Mouse (Mus musculus) MEL (cell line): ENCODE results near the gene Foxn1. TPM values are rescaled to one million over a fixed set of nuclear protein-coding genes. Genes with fewer than 3 reads are reported as not detected.
A peak's percentile ranks its signal among the peaks of the same experiment; 100 is the strongest.

Source experiments
- DNase-seq: peaks from one replicate; pipeline ENCODE4 v3.0.0; 2011; ENCODE audit warnings: low read depth, low spot score
- H3K27ac ChIP-seq: 2 replicates; pipeline ENCODE4 v1.5.1; 2012; ENCODE audit warnings: low read depth, mild to moderate bottlenecking, control low read depth, low read length, moderate library complexity; ENCODE audit not compliant: control insufficient read depth
- H3K27me3 ChIP-seq, 2 experiments: fragments of 150-350 bp in 1 of 2; sonication (generic) in 1 of 2; 2 replicates each; pipeline ENCODE4 v1.6.1; 2012; ENCODE audit warnings: low read length in 2 of 2, mild to moderate bottlenecking in 2 of 2, improper control_type of control experiment in 1 of 2, moderate library complexity in 1 of 2; ENCODE audit not compliant: insufficient read depth in 2 of 2, control insufficient read depth in 1 of 2
- H3K36me3 ChIP-seq, 2 experiments: 2 replicates each; pipeline ENCODE4 v1.6.1; 2012 to 2014; ENCODE audit warnings: low read length in 2 of 2, improper control_type of control experiment in 1 of 2, inconsistent platforms in 1 of 2, mild to moderate bottlenecking in 1 of 2; ENCODE audit not compliant: insufficient read depth in 2 of 2, control insufficient read depth in 1 of 2
- H3K4me1 ChIP-seq, 2 experiments: fragments of 150-350 bp in 1 of 2; sonication (generic) in 1 of 2; 2 replicates each; pipeline ENCODE4 v1.6.1; 2012; ENCODE audit warnings: low read length in 2 of 2, improper control_type of control experiment in 1 of 2, mild to moderate bottlenecking in 1 of 2; ENCODE audit not compliant: insufficient read depth in 2 of 2, control insufficient read depth in 1 of 2
- H3K4me3 ChIP-seq, 2 experiments: fragments of 150-350 bp in 1 of 2; sonication (generic) in 1 of 2; 2 replicates each; pipeline ENCODE4 v1.5.1; 2012; ENCODE audit warnings: low read depth in 2 of 2, low read length in 2 of 2, mild to moderate bottlenecking in 2 of 2, moderate library complexity in 2 of 2, control low read depth in 1 of 2, improper control_type of control experiment in 1 of 2; ENCODE audit not compliant: control insufficient read depth in 1 of 2, insufficient read depth in 1 of 2
- H3K79me2 ChIP-seq: 2 replicates; pipeline ENCODE4 v1.6.1; 2012; ENCODE audit warnings: mild to moderate bottlenecking, low read length, moderate library complexity; ENCODE audit not compliant: control insufficient read depth, poor library complexity, insufficient read depth
- H3K9ac ChIP-seq: 2 replicates; pipeline ENCODE4 v1.6.1; 2012; ENCODE audit warnings: low read depth, mild to moderate bottlenecking, control low read depth, low read length, moderate library complexity; ENCODE audit not compliant: control insufficient read depth, poor library complexity, severe bottlenecking
- H3K9me3 ChIP-seq: fragments of 150-350 bp; sonication (generic); replicated peaks from 2 replicates; pipeline ENCODE4 v1.6.1; 2012; ENCODE audit warnings: mild to moderate bottlenecking, low read length, improper control_type of control experiment, moderate library complexity; ENCODE audit not compliant: insufficient read depth
- BHLHE40 ChIP-seq: IDR thresholded peaks from 2 replicates; pipeline ENCODE4 v1.6.1; 2012; ENCODE audit warnings: low read depth, mild to moderate bottlenecking, inconsistent platforms, low read length, improper control_type of control experiment, borderline replicate concordance
- CHD2 ChIP-seq: IDR thresholded peaks from 2 replicates; pipeline ENCODE4 v1.6.1; 2011; ENCODE audit warnings: low read length, improper control_type of control experiment
- CTCF ChIP-seq, 3 experiments: IDR thresholded peaks in 2 of 3; conservative IDR thresholded peaks in 1 of 3; 2 replicates each; pipeline ENCODE4 v1.5.1; 2011 to 2012; ENCODE audit warnings: low read length in 3 of 3, low read depth in 2 of 3, mild to moderate bottlenecking in 2 of 3, improper control_type of control experiment in 1 of 3, inconsistent platforms in 1 of 3, mixed read lengths in 1 of 3, moderate library complexity in 1 of 3; ENCODE audit not compliant: control insufficient read depth in 1 of 3, insufficient read depth in 1 of 3, poor library complexity in 1 of 3, severe bottlenecking in 1 of 3
- E2F4 ChIP-seq: IDR thresholded peaks from 2 replicates; pipeline ENCODE4 v1.6.1; 2011; ENCODE audit warnings: low read depth, low read length, improper control_type of control experiment, borderline replicate concordance
- ELF1 ChIP-seq: IDR thresholded peaks from 2 replicates; pipeline ENCODE4 v1.6.1; 2014; ENCODE audit warnings: low read depth, mild to moderate bottlenecking, inconsistent platforms, low read length, improper control_type of control experiment, moderate library complexity
- EP300 ChIP-seq, 2 experiments: IDR thresholded peaks; 2 replicates each; pipeline ENCODE4 v1.6.1; 2011; ENCODE audit warnings: improper control_type of control experiment in 2 of 2, low read length in 2 of 2, low read depth in 1 of 2, mild to moderate bottlenecking in 1 of 2
- ETS1 ChIP-seq: IDR thresholded peaks from 2 replicates; pipeline ENCODE4 v1.6.1; 2012; ENCODE audit warnings: low read depth, mild to moderate bottlenecking, inconsistent platforms, low read length, improper control_type of control experiment, moderate library complexity
- GABPA ChIP-seq: IDR thresholded peaks from 2 replicates; pipeline ENCODE4 v1.6.1; 2012; ENCODE audit warnings: low read depth, mild to moderate bottlenecking, inconsistent platforms, low read length, improper control_type of control experiment, moderate library complexity
- GATA1 ChIP-seq: IDR thresholded peaks from 2 replicates; pipeline ENCODE4 v1.6.1; 2011; ENCODE audit warnings: low read depth, low read length, improper control_type of control experiment
- HCFC1 ChIP-seq: IDR thresholded peaks from 2 replicates; pipeline ENCODE4 v1.6.1; 2012; ENCODE audit warnings: low read depth, mild to moderate bottlenecking, inconsistent platforms, low read length, improper control_type of control experiment, moderate library complexity
- JUND ChIP-seq: IDR thresholded peaks from 2 replicates; pipeline ENCODE4 v1.6.1; 2011; ENCODE audit warnings: low read depth, mild to moderate bottlenecking, improper control_type of control experiment, low read length
- KAT2A ChIP-seq: conservative IDR thresholded peaks from 2 replicates; pipeline ENCODE4 v1.6.1; 2012; ENCODE audit warnings: low read depth, low read length, improper control_type of control experiment, inconsistent platforms
- MAFK ChIP-seq: IDR thresholded peaks from 2 replicates; pipeline ENCODE4 v1.6.1; 2011; ENCODE audit warnings: low read depth, mild to moderate bottlenecking, low read length, improper control_type of control experiment, borderline replicate concordance
- MAX ChIP-seq: IDR thresholded peaks from 2 replicates; pipeline ENCODE4 v1.6.1; 2011; ENCODE audit warnings: low read length, improper control_type of control experiment
- MAZ ChIP-seq: IDR thresholded peaks from 2 replicates; pipeline ENCODE4 v1.6.1; 2012; ENCODE audit warnings: low read depth, mild to moderate bottlenecking, inconsistent platforms, low read length, improper control_type of control experiment
- MEF2A ChIP-seq: IDR thresholded peaks from 2 replicates; pipeline ENCODE4 v1.6.1; 2014; ENCODE audit warnings: low read depth, mild to moderate bottlenecking, inconsistent platforms, low read length, improper control_type of control experiment; ENCODE audit not compliant: poor library complexity, insufficient replicate concordance, severe bottlenecking; ENCODE audit errors: extremely low read depth
- MXI1 ChIP-seq: IDR thresholded peaks from 2 replicates; pipeline ENCODE4 v1.6.1; 2011; ENCODE audit warnings: mild to moderate bottlenecking, low read depth, low read length, improper control_type of control experiment
- MYB ChIP-seq: IDR thresholded peaks from 2 replicates; pipeline ENCODE4 v1.6.1; 2011; ENCODE audit warnings: mild to moderate bottlenecking, low read depth, low read length, improper control_type of control experiment
- MYC ChIP-seq: IDR thresholded peaks from 2 replicates; pipeline ENCODE4 v1.6.1; 2011; ENCODE audit warnings: low read depth, mild to moderate bottlenecking, low read length, improper control_type of control experiment, moderate library complexity
- NELFE ChIP-seq: IDR thresholded peaks from 2 replicates; pipeline ENCODE4 v1.6.1; 2011; ENCODE audit warnings: low read depth, low read length, improper control_type of control experiment
- NRF1 ChIP-seq: IDR thresholded peaks from 2 replicates; pipeline ENCODE4 v1.6.1; 2014; ENCODE audit warnings: low read depth, mild to moderate bottlenecking, inconsistent platforms, low read length, improper control_type of control experiment, moderate library complexity; ENCODE audit not compliant: poor library complexity, insufficient read depth, severe bottlenecking
- POLR2A ChIP-seq, 2 experiments: IDR thresholded peaks; 2 replicates each; pipeline ENCODE4 v1.6.1; 2011 to 2012; ENCODE audit warnings: low read length in 2 of 2, mild to moderate bottlenecking in 2 of 2, control low read depth in 1 of 2, improper control_type of control experiment in 1 of 2, low read depth in 1 of 2, moderate library complexity in 1 of 2; ENCODE audit not compliant: control insufficient read depth in 1 of 2, insufficient read depth in 1 of 2, poor library complexity in 1 of 2
- POLR2AphosphoS2 ChIP-seq: IDR thresholded peaks from 2 replicates; pipeline ENCODE4 v1.6.1; 2011; ENCODE audit warnings: low read length, improper control_type of control experiment
- RAD21 ChIP-seq: IDR thresholded peaks from 2 replicates; pipeline ENCODE4 v1.6.1; 2011; ENCODE audit warnings: mild to moderate bottlenecking, low read depth, low read length, improper control_type of control experiment
- RCOR1 ChIP-seq: IDR thresholded peaks from 2 replicates; pipeline ENCODE4 v1.6.1; 2012; ENCODE audit warnings: low read depth, mild to moderate bottlenecking, inconsistent platforms, low read length, improper control_type of control experiment
- SIN3A ChIP-seq: IDR thresholded peaks from 2 replicates; pipeline ENCODE4 v1.6.1; 2012; ENCODE audit warnings: low read length, improper control_type of control experiment, inconsistent platforms
- SMC3 ChIP-seq: IDR thresholded peaks from 2 replicates; pipeline ENCODE4 v1.6.1; 2011; ENCODE audit warnings: low read depth, low read length, improper control_type of control experiment
- TAL1 ChIP-seq: IDR thresholded peaks from 2 replicates; pipeline ENCODE4 v1.6.1; 2012; ENCODE audit warnings: mild to moderate bottlenecking, inconsistent platforms, low read length, moderate library complexity, mixed read lengths
- TBP ChIP-seq: IDR thresholded peaks from 2 replicates; pipeline ENCODE4 v1.8.0; 2011; ENCODE audit warnings: low read depth, low read length, improper control_type of control experiment
- TCF12 ChIP-seq: IDR thresholded peaks from 2 replicates; pipeline ENCODE4 v1.6.1; 2014; ENCODE audit warnings: low read depth, mild to moderate bottlenecking, inconsistent platforms, low read length, improper control_type of control experiment, moderate library complexity
- UBTF ChIP-seq: IDR thresholded peaks from 2 replicates; pipeline ENCODE4 v1.6.1; 2012; ENCODE audit warnings: low read depth, mild to moderate bottlenecking, inconsistent platforms, low read length, improper control_type of control experiment, moderate library complexity, borderline replicate concordance; ENCODE audit not compliant: insufficient read depth
- USF1 ChIP-seq: IDR thresholded peaks from 2 replicates; pipeline ENCODE4 v1.6.1; 2014; ENCODE audit warnings: low read depth, mild to moderate bottlenecking, inconsistent platforms, low read length, improper control_type of control experiment, moderate library complexity
- USF2 ChIP-seq, 2 experiments: IDR thresholded peaks; 2 replicates each; pipeline ENCODE4 v1.6.1; 2011 to 2012; ENCODE audit warnings: improper control_type of control experiment in 2 of 2, low read length in 2 of 2, borderline replicate concordance in 1 of 2, inconsistent platforms in 1 of 2, low read depth in 1 of 2, mild to moderate bottlenecking in 1 of 2; ENCODE audit not compliant: insufficient read depth in 1 of 2
- ZC3H11A ChIP-seq: IDR thresholded peaks from 2 replicates; pipeline ENCODE4 v1.6.1; 2012; ENCODE audit warnings: low read depth, mild to moderate bottlenecking, inconsistent platforms, low read length, improper control_type of control experiment
- ZKSCAN1 ChIP-seq: IDR thresholded peaks from 2 replicates; pipeline ENCODE4 v1.6.1; 2012; ENCODE audit warnings: low read depth, mild to moderate bottlenecking, inconsistent platforms, low read length, improper control_type of control experiment, moderate library complexity
- ZMIZ1 ChIP-seq: IDR thresholded peaks from 2 replicates; pipeline ENCODE4 v1.6.1; 2012; ENCODE audit warnings: low read depth, mild to moderate bottlenecking, inconsistent platforms, low read length, improper control_type of control experiment, moderate library complexity
- ZNF384 ChIP-seq: IDR thresholded peaks from 2 replicates; pipeline ENCODE4 v1.6.1; 2012; ENCODE audit warnings: low read depth, mild to moderate bottlenecking, inconsistent platforms, low read length, improper control_type of control experiment
- polyA plus RNA-seq, 2 experiments: library from polyadenylated mRNA; stranded (reverse) in 1 of 2; unstranded in 1 of 2; fragments of >175 nt in 1 of 2; fragments of >200 nt in 1 of 2; gene quantifications; 2 replicates each; pipeline versions ENCODE4 v1.2.1 to v1.2.4; 2012; ENCODE audit warnings: low replicate concordance in 2 of 2, low read depth in 1 of 2; ENCODE audit not compliant: insufficient read length in 2 of 2, insufficient read depth in 1 of 2, missing spikeins in 1 of 2
- total RNA-seq: library from RNA; depleted of rRNA; stranded (reverse); fragments of 300-350 nt; gene quantifications from 2 replicates; pipeline ENCODE4 v1.2.3, GENCODE M21; 2012

Gene Foxn1
- total and polyA plus RNA-seq, 3 experiments = not detected

DNA sequence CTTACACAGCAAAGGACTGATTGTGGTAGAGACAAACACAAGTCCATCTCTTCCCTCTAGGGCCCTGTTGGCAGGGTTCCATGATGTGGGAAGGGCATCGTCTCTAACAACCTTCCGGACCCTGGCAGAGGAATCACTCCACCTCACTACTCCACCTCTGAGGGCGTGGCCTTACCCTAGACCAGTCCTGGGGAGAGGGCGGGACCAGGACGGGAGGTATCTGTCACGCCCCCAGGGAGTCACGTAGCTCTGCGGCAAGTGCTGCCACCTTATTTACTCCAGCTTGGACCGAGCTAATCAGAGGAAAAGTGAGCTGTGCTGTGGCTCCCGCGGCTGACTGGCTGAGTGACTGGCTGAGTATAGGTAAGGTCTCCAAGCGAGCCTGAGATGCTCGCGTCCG is 63.5 kb downstream of the Foxn1 start, which contains the start of gene Aldoc:
Gene Aldoc, plus strand, starts transcription at position 109 of the 400 bp plus-strand sequence.
- peak; percentile 98 for DNase-seq
- Histone ChIP-seq H3K9me3 (no peaks in the 10 kb centered on the region), H3K27ac (no peak within 1 kb of the TSS), H3K9ac (no peak within 1 kb of the TSS), H3K36me3 (peaks cover 5 to 19% of the 10 kb centered on the region in 2 experiments), H3K27me3 (no peaks in the 10 kb centered on the region), H3K4me1 (peaks cover 2 to 3% of the 10 kb centered on the region in 2 experiments; a peak in 2 of 4 replicates), H3K4me3 (peak within 1 kb of the TSS in 1 of 2 experiments; percentile 29; a peak in 2 of 4 replicates), H3K79me2 (no peaks in the 10 kb centered on the region)
- TF ChIP-seq USF1 = no peak
- TF ChIP-seq HCFC1 = peak; percentile 41; the same call in 1 of the 2 replicates
- TF ChIP-seq USF2 (IDR thresholded peaks at IDR 0.05; ENCODE audit: borderline replicate concordance in 1 of 2, insufficient read depth in 1 of 2, low read depth in 1 of 2, low read length in 2 of 2) = no peak
- TF ChIP-seq ZMIZ1 = 0 out of 2 replicates have a peak, but pooled peaks have one; percentile 33
- TF ChIP-seq BHLHE40 = no peak
- no peak for TF ChIP-seq E2F4
- peak; percentile 25; the same call in 1 of the 2 replicates for TF ChIP-seq RCOR1
- TF ChIP-seq CTCF (IDR thresholded peaks at IDR 0.05 in 2 of 3, conservative IDR thresholded peaks at IDR 0.05 in 1 of 3; ENCODE audit: control insufficient read depth in 1 of 3, insufficient read depth in 1 of 3, low read depth in 2 of 3, low read length in 3 of 3, poor library complexity in 1 of 3, severe bottlenecking in 1 of 3) = no peak
- 0 out of 2 replicates have a peak, but pooled peaks have one; percentile 38 for TF ChIP-seq MYC
- no peak for TF ChIP-seq KAT2A
- no peak for TF ChIP-seq NRF1
- no peak for TF ChIP-seq MYB
- TF ChIP-seq MXI1 = peak; percentile 43; the same call in 1 of the 2 replicates
- TF ChIP-seq ZKSCAN1 = no peak
- TF ChIP-seq JUND = no peak
- TF ChIP-seq GABPA = no peak
- TF ChIP-seq TAL1 = no peak
- TF ChIP-seq MEF2A = no peak
- TF ChIP-seq CHD2 = no peak
- TF ChIP-seq NELFE = 0 out of 2 replicates have a peak, but pooled peaks have one; percentile 37
- TF ChIP-seq EP300 (IDR thresholded peaks at IDR 0.05; ENCODE audit: low read depth in 1 of 2, low read length in 2 of 2) = 0 out of 4 replicates have a peak, but pooled peaks of 1 of the 2 experiments have one; percentile 14
- TF ChIP-seq MAX = peak; percentile 46; the same call in 1 of the 2 replicates
- TF ChIP-seq ZC3H11A = no peak
- no peak; the same call in 1 of the 2 replicates for TF ChIP-seq MAZ
- TF ChIP-seq TBP = peak; percentile 44; the same call in 1 of the 2 replicates
- peak; percentile 44; the same call in 1 of the 2 replicates for TF ChIP-seq SIN3A
- no peak for TF ChIP-seq SMC3
- no peak for TF ChIP-seq MAFK
- no peak for TF ChIP-seq ETS1
- TF ChIP-seq POLR2A (IDR thresholded peaks at IDR 0.05; ENCODE audit: control insufficient read depth in 1 of 2, insufficient read depth in 1 of 2, low read depth in 1 of 2, low read length in 2 of 2, poor library complexity in 1 of 2) = 0 out of 4 replicates have a peak, but pooled peaks of 1 of the 2 experiments have one; percentile 46
- no peak for TF ChIP-seq RAD21
- TF ChIP-seq UBTF = no peak
- TF ChIP-seq ELF1 = 0 out of 2 replicates have a peak, but pooled peaks have one; percentile 41
- 0 out of 2 replicates have a peak, but pooled peaks have one; percentile 20 for TF ChIP-seq TCF12
- no peak for TF ChIP-seq GATA1
- TF ChIP-seq ZNF384 = no peak
- peak; percentile 83 for TF ChIP-seq POLR2AphosphoS2
